Mouse (Mus musculus) erythroblast, embryonic 14.5 days (primary cell): ENCODE measurements around the gene Gbf1.

ENCODE experiments used
- GATA1 ChIP-seq: IDR thresholded peaks from 2 replicates; pipeline ENCODE4 v1.6.1; 2012; ENCODE audit warnings: low read length, inconsistent platforms, mixed read lengths
- TAL1 ChIP-seq: IDR thresholded peaks from 3 replicates; pipeline ENCODE4 v1.6.1; 2012; ENCODE audit warnings: low read length, inconsistent platforms, mixed read lengths

GRCm38 (mm10) chr19:46165950-46166349 lies 13.6 kb downstream of the Gbf1 start:
- no peak for TF ChIP-seq GATA1
- no peak for TF ChIP-seq TAL1
